Mouse (Mus musculus): ENCODE results near the gene Gm11639.
"Not testable (repeated sequence)": the region's sequence is repeated elsewhere in the genome, so short reads cannot be mapped to it uniquely, and the experiment has no call there.

- not testable (repeated sequence) for TF ChIP-seq CTCF (IDR thresholded peaks at IDR 0.05; ENCODE audit: extremely low read depth, insufficient read length, insufficient replicate concordance, low read depth, low read length); POLR2A (IDR thresholded peaks at IDR 0.05; ENCODE audit: low read depth, low read length)
Observed at GRCm38 (mm10) chr11:105112448-105112847, 426.9 kb downstream of the Gm11639 start.
